Mouse (Mus musculus) embryonic facial prominence, embryonic 14.5 days (tissue): ENCODE measurements around the gene Nck2. TPM values are rescaled to one million over a fixed set of nuclear protein-coding genes. Genes with fewer than 3 reads are reported as not detected.
"Not testable (repeated sequence)": the region's sequence is repeated elsewhere in the genome, so short reads cannot be mapped to it uniquely, and the experiment has no call there.

Experiments
- ATAC-seq: fragments of 200-750 bp; cut with Nextera tagmentation; 2 replicates; pipeline ENCODE4 v1.8.0; 2017; ENCODE audit warnings: low read depth, moderate number of reproducible peaks, moderate TSS enrichment
- DNase-seq: peaks from one replicate; pipeline ENCODE4 v3.0.0-alpha.2; 2015; ENCODE audit warnings: low spot score
- H3K27ac ChIP-seq: fragments of 300-500 bp; sonication (generic); replicated peaks from 2 replicates; pipeline ENCODE4 v1.5.1; 2014; ENCODE audit warnings: low read depth, mild to moderate bottlenecking, low read length, moderate library complexity
- H3K27me3 ChIP-seq: fragments of 300-500 bp; sonication (generic); replicated peaks from 2 replicates; pipeline ENCODE4 v1.6.1; 2014; ENCODE audit warnings: low read length; ENCODE audit not compliant: control insufficient read depth, insufficient read depth
- H3K36me3 ChIP-seq: fragments of 300-500 bp; sonication (generic); 2 replicates; pipeline ENCODE4 v1.6.1; 2014; ENCODE audit warnings: low read length, mixed read lengths; ENCODE audit not compliant: control insufficient read depth, insufficient read depth
- H3K4me1 ChIP-seq: fragments of 300-500 bp; sonication (generic); 2 replicates; pipeline ENCODE4 v1.6.1; 2014; ENCODE audit warnings: antibody characterized with exemption, low read length; ENCODE audit not compliant: control insufficient read depth, insufficient read depth
- H3K4me2 ChIP-seq: fragments of 300-500 bp; sonication (generic); 2 replicates; pipeline ENCODE4 v1.6.1; 2014; ENCODE audit warnings: low read depth, mild to moderate bottlenecking, low read length, moderate library complexity, mixed read lengths
- H3K4me3 ChIP-seq: fragments of 300-500 bp; sonication (generic); 2 replicates; pipeline ENCODE4 v1.5.1; 2014; ENCODE audit warnings: low read depth, mild to moderate bottlenecking, low read length
- H3K9ac ChIP-seq: fragments of 300-500 bp; sonication (generic); 2 replicates; pipeline ENCODE4 v1.6.1; 2014; ENCODE audit warnings: low read depth, mild to moderate bottlenecking, low read length, moderate library complexity, mixed read lengths
- H3K9me3 ChIP-seq: fragments of 300-500 bp; sonication (generic); 2 replicates; pipeline ENCODE4 v1.6.1; 2016; ENCODE audit warnings: low read length; ENCODE audit not compliant: control insufficient read depth
- WGBS: fragments of 180-500 bp; shearing (Covaris S2); extraction: QIAGEN DNeasy Blood & Tissue Kit; methylation state at CpG from one replicate; pipeline ENCODE4 v1.1.7; 2014; 5-methylcytosine and 5-hydroxymethylcytosine counted together
- polyA plus RNA-seq: library from polyadenylated mRNA; unstranded; fragments of >200 nt; fragmentation: Nextera tagmentation; extraction: Ambion mirVana; gene quantifications from 2 replicates; pipeline ENCODE4 v1.2.1, GENCODE M21; 2014

Nck2 gene
- polyA plus RNA-seq, 1 experiment from 2014 or later = 37.3 TPM

DNA sequence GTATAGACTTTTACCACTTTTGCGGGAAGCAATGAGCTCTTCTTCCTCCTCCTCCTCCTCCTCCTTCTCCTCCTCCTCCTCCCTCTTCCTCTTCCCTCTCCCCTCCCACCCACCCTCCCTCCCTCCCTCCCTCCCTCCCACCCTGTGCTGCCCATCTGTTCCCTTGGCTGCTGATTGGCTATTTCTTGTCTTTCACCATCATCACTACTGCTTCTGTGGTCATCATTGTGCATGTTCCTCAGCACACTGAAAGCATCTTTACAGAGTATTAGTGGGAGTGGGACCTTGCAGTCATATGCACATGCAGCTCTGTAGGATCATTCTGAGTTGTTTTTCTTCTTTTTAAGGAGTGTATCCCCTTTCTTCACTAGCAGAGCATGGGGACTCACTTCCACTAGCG, 78.6 kb downstream of the Nck2 start:
- no peaks in the 10 kb centered on the region for H3K9me3 ChIP-seq
- ATAC-seq (no peak), DNase-seq (no peak)
- no peak overlapping the region for H3K27ac ChIP-seq
- H3K9ac ChIP-seq = no peak overlapping the region
- no peaks in the 10 kb centered on the region for H3K4me1 ChIP-seq
- no peak overlapping the region for H3K4me3 ChIP-seq
- H3K36me3 ChIP-seq = no peaks in the 10 kb centered on the region
- no peak overlapping the region for H3K4me2 ChIP-seq
- H3K27me3 ChIP-seq = no peaks in the 10 kb centered on the region
- WGBS = 71% methylated on average over 2 of the region's 2 CpGs

GRCm38 (mm10) chr1:43524332-43524731, 80.0 kb downstream of the Nck2 start:
- Histone ChIP-seq H3K27me3 (no peaks in the 10 kb centered on the region), H3K9ac (no peak overlapping the region), H3K4me2 (no peak overlapping the region), H3K36me3 (no peaks in the 10 kb centered on the region), H3K4me1 (no peaks in the 10 kb centered on the region), H3K27ac (no peak overlapping the region), H3K4me3 (no peak overlapping the region), H3K9me3 (no peaks in the 10 kb centered on the region)
- WGBS = 68% methylated on average over 3 of the region's 3 CpGs
- no peak for ATAC-seq
- no peak for DNase-seq

GRCm38 (mm10) chr1:43528275-43528674, 83.9 kb downstream of the Nck2 start:
- H3K4me3 ChIP-seq = no peak overlapping the region
- DNase-seq (no peak), ATAC-seq (no peak)
- no peak overlapping the region for H3K4me2 ChIP-seq
- H3K27me3 ChIP-seq = no peaks in the 10 kb centered on the region
- 95% methylated on average over 2 of the region's 2 CpGs for WGBS
- H3K36me3 ChIP-seq = no peaks in the 10 kb centered on the region
- H3K9ac ChIP-seq = no peak overlapping the region
- H3K4me1 ChIP-seq = peaks cover 14% of the 10 kb centered on the region
- no peaks in the 10 kb centered on the region for H3K9me3 ChIP-seq
- H3K27ac ChIP-seq = no peak overlapping the region

GRCm38 (mm10) chr1:43529086-43529485, 84.7 kb downstream of the Nck2 start:
- Histone ChIP-seq H3K4me3 (no peak overlapping the region), H3K27ac (no peak overlapping the region), H3K4me1 (peaks cover 14% of the 10 kb centered on the region), H3K9ac (no peak overlapping the region), H3K36me3 (no peaks in the 10 kb centered on the region), H3K27me3 (no peaks in the 10 kb centered on the region), H3K9me3 (no peaks in the 10 kb centered on the region), H3K4me2 (no peak overlapping the region)
- ATAC-seq (no peak), DNase-seq (no peak)
- 89% methylated on average over 1 of the region's 1 CpGs for WGBS

- Histone ChIP-seq H3K27ac (no peak overlapping the region), H3K4me1 (peaks cover 15% of the 10 kb centered on the region)
- WGBS = 75% methylated on average over 7 of the region's 7 CpGs
Measured at GRCm38 (mm10) chr1:43530295-43531020, 86.1 kb downstream of the Nck2 start.

GRCm38 (mm10) chr1:43531307-43531706, 86.9 kb downstream of the Nck2 start:
- H3K9ac ChIP-seq = no peak overlapping the region

More at GRCm38 (mm10) chr1:43530295-43531020, 86.1 kb downstream of the Nck2 start:
- H3K4me2 ChIP-seq = no peak overlapping the region
- H3K4me3 ChIP-seq = no peak overlapping the region
- H3K9ac ChIP-seq = no peak overlapping the region
- DNase-seq = no peak
- no peaks in the 10 kb centered on the region for H3K27me3 ChIP-seq
- no peak for ATAC-seq
- no peaks in the 10 kb centered on the region for H3K9me3 ChIP-seq
- H3K36me3 ChIP-seq = no peaks in the 10 kb centered on the region

GRCm38 (mm10) chr1:43532279-43532678, 87.9 kb downstream of the Nck2 start:
- Histone ChIP-seq H3K4me2 (no peak overlapping the region), H3K9me3 (no peaks in the 10 kb centered on the region), H3K9ac (no peak overlapping the region), H3K27ac (no peak overlapping the region), H3K36me3 (peaks cover 9% of the 10 kb centered on the region), H3K4me1 (peaks cover 20% of the 10 kb centered on the region), H3K4me3 (no peak overlapping the region), H3K27me3 (no peaks in the 10 kb centered on the region)
- WGBS = 61% methylated on average over 4 of the region's 4 CpGs
- ATAC-seq (no peak), DNase-seq (no peak)

More at GRCm38 (mm10) chr1:43531307-43531706, 86.9 kb downstream of the Nck2 start:
- Histone ChIP-seq H3K9me3 (no peaks in the 10 kb centered on the region), H3K4me1 (peaks cover 20% of the 10 kb centered on the region), H3K4me2 (no peak overlapping the region), H3K27ac (no peak overlapping the region), H3K4me3 (no peak overlapping the region), H3K36me3 (peaks cover 6% of the 10 kb centered on the region), H3K27me3 (no peaks in the 10 kb centered on the region)
- WGBS = 56% methylated on average over 7 of the region's 7 CpGs
- ATAC-seq = no peak
- no peak for DNase-seq

DNA sequence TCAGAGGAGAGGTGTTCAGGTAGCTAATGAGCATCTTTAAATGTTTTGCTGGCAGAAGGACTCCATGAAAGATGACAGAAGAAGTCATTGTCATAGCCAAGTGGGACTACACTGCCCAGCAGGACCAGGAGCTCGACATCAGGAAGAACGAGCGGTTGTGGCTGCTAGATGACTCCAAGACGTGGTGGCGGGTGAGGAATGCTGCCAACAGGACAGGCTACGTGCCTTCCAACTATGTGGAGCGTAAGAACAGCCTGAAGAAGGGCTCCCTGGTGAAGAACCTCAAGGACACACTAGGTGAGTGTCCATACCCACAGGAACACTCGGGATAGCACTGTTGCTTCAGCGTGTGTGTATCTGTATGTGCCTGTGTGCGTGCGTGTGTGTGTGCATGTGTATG, 89.1 kb downstream of the Nck2 start:
- not testable (repeated sequence) for H3K27ac ChIP-seq, DNase-seq, H3K36me3 ChIP-seq, ATAC-seq, H3K4me2 ChIP-seq, H3K4me3 ChIP-seq, H3K9ac ChIP-seq, H3K9me3 ChIP-seq, H3K27me3 ChIP-seq
- peaks cover 20% of the 10 kb centered on the region for H3K4me1 ChIP-seq
- 95% methylated on average over 11 of the region's 11 CpGs for WGBS
